Mouse (Mus musculus) liver, adult 2 months (tissue): Measurements from ENCODE around the gene Ctso. TPM values are rescaled to one million over a fixed set of nuclear protein-coding genes. Genes with fewer than 3 reads are reported as not detected.

Experiments
- DNase-seq: peaks from one replicate; pipeline ENCODE4 v3.0.0-alpha.2; 2011; ENCODE audit warnings: low read depth, low spot score; ENCODE audit errors: extremely low read depth
- H3K27ac ChIP-seq: fragments of 200-500 bp; replicated peaks from 2 replicates; pipeline ENCODE4 v1.5.1; 2012; ENCODE audit warnings: low read depth, mild to moderate bottlenecking, control low read depth, inconsistent platforms, low read length; ENCODE audit not compliant: insufficient read depth
- H3K27me3 ChIP-seq: fragments of 200-500 bp; 2 replicates; pipeline ENCODE4 v1.6.1; 2012; ENCODE audit warnings: mild to moderate bottlenecking, moderate library complexity, low read length, inconsistent platforms; ENCODE audit not compliant: control insufficient read depth, insufficient read depth
- H3K36me3 ChIP-seq: fragments of 200-500 bp; 2 replicates; pipeline ENCODE4 v1.6.1; 2012; ENCODE audit warnings: low read length, inconsistent platforms; ENCODE audit not compliant: control insufficient read depth, insufficient read depth
- H3K4me1 ChIP-seq: fragments of 200-500 bp; 2 replicates; pipeline ENCODE4 v1.6.1; 2011; ENCODE audit warnings: low read length; ENCODE audit not compliant: control insufficient read depth, insufficient read depth
- H3K4me3 ChIP-seq: fragments of 200-500 bp; 2 replicates; pipeline ENCODE4 v1.5.1; 2011; ENCODE audit warnings: low read depth, mild to moderate bottlenecking, control low read depth, low read length, moderate library complexity; ENCODE audit not compliant: insufficient read depth
- H3K79me2 ChIP-seq: fragments of 200-500 bp; 2 replicates; pipeline ENCODE4 v1.6.1; 2012; ENCODE audit warnings: inconsistent platforms, mild to moderate bottlenecking, low read length, moderate library complexity; ENCODE audit not compliant: control insufficient read depth, insufficient read depth
- H3K9ac ChIP-seq: fragments of 200-500 bp; 2 replicates; pipeline ENCODE4 v1.6.1; 2012; ENCODE audit warnings: low read depth, mild to moderate bottlenecking, control low read depth, inconsistent platforms, low read length
- CTCF ChIP-seq: fragments of 200-500 bp; IDR thresholded peaks from 2 replicates; pipeline ENCODE4 v1.5.1; 2011; ENCODE audit warnings: low read depth, low read length, control low read depth
- POLR2A ChIP-seq: fragments of 200-500 bp; IDR thresholded peaks from 2 replicates; pipeline ENCODE4 v1.6.1; 2011; ENCODE audit warnings: low read length, control low read depth; ENCODE audit not compliant: insufficient read depth; ENCODE audit errors: extremely low read depth
- WGBS: fragments of 180-500 bp; shearing (Covaris S2); methylation state at CpG from one replicate; pipeline ENCODE4 v1.1.7; 2018; 5-methylcytosine and 5-hydroxymethylcytosine counted together
- polyA plus RNA-seq: library from polyadenylated mRNA; depleted of rRNA; stranded (reverse); fragments of >200 nt; gene quantifications from 2 replicates; pipeline ENCODE4 v1.2.3, GENCODE M21; 2012
- total RNA-seq: library from RNA; depleted of rRNA; stranded (reverse); fragments of >200 nt; gene quantifications from 2 replicates; pipeline ENCODE4 v1.2.3, GENCODE M21; 2014

Gene Ctso
- total and polyA plus RNA-seq, 2 experiments = 14.3 to 54.7 TPM

DNA sequence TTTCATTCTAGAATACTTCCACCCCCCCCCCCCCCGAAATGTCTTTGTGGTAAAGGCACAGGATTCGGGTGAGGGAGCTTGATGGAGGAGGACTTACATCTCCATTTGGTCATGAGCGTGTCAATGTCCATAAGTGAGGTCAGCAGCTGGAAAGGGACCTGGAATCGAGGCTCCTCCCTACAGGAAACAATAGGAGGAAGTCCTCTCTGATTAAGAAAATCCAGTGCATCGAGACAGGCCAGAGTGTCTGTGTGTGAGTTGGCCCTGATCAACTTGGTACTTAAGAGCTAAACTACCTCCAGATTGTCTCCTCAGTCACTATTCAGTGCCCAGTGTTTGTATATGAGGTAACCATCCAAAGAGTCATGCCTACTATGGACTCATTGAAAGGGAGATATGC lies 28.9 kb downstream of the Ctso start:
- Histone ChIP-seq H3K4me1 (peaks cover 6% of the 10 kb centered on the region; the same call in 1 of the 2 replicates), H3K79me2 (no peaks in the 10 kb centered on the region), H3K27ac (no peak overlapping the region), H3K4me3 (no peak overlapping the region), H3K9ac (no peak overlapping the region), H3K27me3 (no peaks in the 10 kb centered on the region), H3K36me3 (peaks cover 69% of the 10 kb centered on the region)
- 44% methylated on average over 5 of the region's 5 CpGs for WGBS
- peak; percentile 64 for DNase-seq
- TF ChIP-seq POLR2A (no peak), CTCF (no peak)

DNA sequence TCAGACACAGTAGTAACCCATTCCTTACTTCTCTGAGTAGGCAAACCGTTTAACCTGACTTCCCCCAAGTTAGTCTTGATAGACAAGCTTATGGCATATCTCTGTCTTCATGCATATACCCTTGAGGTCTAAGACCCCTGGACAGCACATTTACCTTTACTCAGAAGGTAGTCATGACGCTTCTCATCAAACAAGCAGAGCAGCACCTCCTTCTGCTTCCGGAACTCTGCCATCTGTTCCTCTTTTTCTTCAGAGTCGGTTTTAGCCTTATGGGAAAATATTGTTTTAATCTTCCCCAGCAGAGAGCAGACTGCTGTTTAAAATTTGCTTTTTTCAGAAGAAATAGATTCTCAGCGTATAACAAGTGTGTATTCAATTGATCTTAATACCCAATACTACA lies 31.4 kb downstream of the Ctso start:
- peaks cover 8% of the 10 kb centered on the region; the same call in 1 of the 2 replicates for H3K4me1 ChIP-seq
- no peaks in the 10 kb centered on the region for H3K27me3 ChIP-seq
- H3K9ac ChIP-seq = no peak overlapping the region
- TF ChIP-seq CTCF = no peak
- TF ChIP-seq POLR2A = no peak
- peaks cover 71% of the 10 kb centered on the region for H3K36me3 ChIP-seq
- H3K27ac ChIP-seq = no peak overlapping the region
- H3K79me2 ChIP-seq = no peaks in the 10 kb centered on the region
- H3K4me3 ChIP-seq = no peak overlapping the region
- peak; percentile 41 for DNase-seq
- 74% methylated on average over 5 of the region's 5 CpGs for WGBS

DNA sequence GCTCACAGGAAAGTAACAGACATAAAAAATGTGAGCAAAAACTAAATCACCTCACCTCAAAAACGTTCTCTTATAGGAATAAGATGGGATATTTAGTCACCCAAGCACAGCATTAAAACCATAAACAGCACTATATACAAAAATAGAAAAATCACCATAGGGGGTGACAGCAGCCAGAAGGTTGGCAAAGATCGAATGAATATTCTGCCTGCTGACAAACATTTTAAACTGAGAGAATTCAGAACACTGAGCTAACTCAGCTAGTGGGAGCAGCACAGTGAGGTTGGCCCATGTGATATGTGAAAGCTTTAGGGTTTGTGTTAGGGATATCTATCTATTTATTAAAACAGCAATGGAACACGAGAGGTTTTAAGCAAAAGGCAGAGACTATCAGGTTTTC lies 32.2 kb downstream of the Ctso start:
- Histone ChIP-seq H3K27me3 (no peaks in the 10 kb centered on the region), H3K79me2 (no peaks in the 10 kb centered on the region), H3K4me3 (no peak overlapping the region), H3K36me3 (peaks cover 72% of the 10 kb centered on the region), H3K9ac (no peak overlapping the region), H3K27ac (no peak overlapping the region), H3K4me1 (peaks cover 10% of the 10 kb centered on the region; the same call in 1 of the 2 replicates)
- DNase-seq = peak; percentile 35
- WGBS = 52% methylated on average over 3 of the region's 3 CpGs
- TF ChIP-seq CTCF (no peak), POLR2A (no peak)

DNA sequence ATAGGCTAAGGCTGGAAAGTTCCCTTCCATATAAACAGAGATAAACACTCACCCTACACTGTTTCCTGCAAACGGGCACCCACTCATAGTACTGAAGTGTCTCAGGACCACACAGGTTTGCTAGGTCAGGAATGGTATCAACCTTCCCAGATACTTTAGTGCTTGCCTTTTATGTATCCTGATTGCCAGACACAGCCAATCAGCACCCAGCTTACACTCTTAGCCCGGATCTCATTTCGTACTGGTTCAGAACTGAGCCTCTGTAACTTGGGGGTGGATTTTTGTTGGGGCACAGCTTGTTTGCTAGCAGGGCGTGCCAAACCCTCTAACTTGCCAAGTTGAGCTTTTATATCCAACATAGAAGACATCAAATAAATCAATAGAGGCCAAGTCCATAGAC lies 43.2 kb downstream of the Ctso start:
- H3K4me3 ChIP-seq = peak overlapping the region; percentile 69; the same call in 1 of the 2 replicates
- 10% methylated on average over 4 of the region's 4 CpGs for whole genome bisulfite sequencing
- H3K79me2 ChIP-seq = 0 out of 2 replicates have a peak, but pooled peaks cover 4% of the 10 kb centered on the region
- peaks cover 30% of the 10 kb centered on the region for H3K36me3 ChIP-seq
- peak; percentile 80; the same call in 1 of the 2 replicates for TF ChIP-seq POLR2A
- no peak for TF ChIP-seq CTCF
- H3K9ac ChIP-seq = no peak overlapping the region
- peak; percentile 100 for DNase-seq
- no peak overlapping the region for H3K27ac ChIP-seq
- peaks cover 15% of the 10 kb centered on the region for H3K4me1 ChIP-seq
- H3K27me3 ChIP-seq = no peaks in the 10 kb centered on the region

DNA sequence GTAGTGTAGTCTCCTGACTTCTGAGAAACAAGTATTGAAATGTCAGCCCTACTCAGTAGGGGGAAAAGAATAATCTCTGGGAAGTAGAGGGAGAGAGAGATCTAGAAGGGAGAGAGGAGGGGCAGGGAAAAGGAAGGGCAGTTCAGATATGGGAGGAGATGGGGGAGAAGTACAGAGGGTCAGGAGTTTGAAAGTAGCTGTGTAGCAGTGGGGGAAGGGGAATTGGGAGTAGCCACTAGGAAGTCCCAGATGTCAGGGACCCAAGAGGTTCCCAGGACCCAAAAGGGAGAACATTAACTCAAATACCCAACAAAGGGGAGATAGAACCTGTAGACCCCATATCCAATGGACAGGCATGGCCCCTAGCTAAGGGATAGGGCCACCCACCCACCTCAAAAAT lies 43.7 kb downstream of the Ctso start, which contains the start of gene Tdo2:
Gene Tdo2 (minus strand): TSS at position 101 of the 400 bp plus-strand sequence.
- Histone ChIP-seq H3K9ac (peak within 1 kb of the TSS; percentile 81), H3K27ac (peak within 1 kb of the TSS; percentile 94), H3K4me3 (peak within 1 kb of the TSS; percentile 69), H3K4me1 (peaks cover 16% of the 10 kb centered on the region), H3K79me2 (0 out of 2 replicates have a peak, but pooled peaks cover 4% of the 10 kb centered on the region), H3K36me3 (peaks cover 28% of the 10 kb centered on the region), H3K27me3 (no peaks in the 10 kb centered on the region)
- DNase-seq = no peak
- TF ChIP-seq POLR2A = no peak
- TF ChIP-seq CTCF = no peak

DNA sequence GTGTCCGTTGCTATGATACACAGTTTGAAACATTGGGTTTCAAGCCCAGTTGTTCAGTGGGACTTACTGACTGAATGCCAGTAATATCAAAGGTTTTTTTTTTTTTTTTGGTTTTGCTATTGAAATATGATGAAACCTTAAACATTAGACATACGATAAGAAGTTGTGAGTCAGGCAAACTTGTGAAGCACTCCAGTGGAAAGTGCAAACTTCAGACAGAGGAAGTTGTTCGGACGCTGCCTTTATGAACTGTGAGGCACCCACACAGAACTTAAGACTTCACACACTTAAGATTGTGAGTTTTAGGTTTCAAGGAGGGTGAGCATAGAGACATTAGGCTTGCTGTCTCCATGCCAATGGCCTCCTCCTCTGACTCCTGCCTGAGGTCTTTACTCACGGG lies 49.2 kb downstream of the Ctso start:
- Histone ChIP-seq H3K4me3 (no peak overlapping the region), H3K27me3 (no peaks in the 10 kb centered on the region), H3K79me2 (0 out of 2 replicates have a peak, but pooled peaks cover 4% of the 10 kb centered on the region), H3K9ac (no peak overlapping the region), H3K4me1 (peaks cover 38% of the 10 kb centered on the region), H3K36me3 (no peaks in the 10 kb centered on the region), H3K27ac (peak overlapping the region; percentile 83)
- no peak for TF ChIP-seq CTCF
- TF ChIP-seq POLR2A = no peak
- 51% methylated on average over 5 of the region's 5 CpGs for WGBS
- peak; percentile 58 for DNase-seq
